Mouse (Mus musculus) spleen, embryonic (tissue): ENCODE data around the gene Traip.

ENCODE experiments used
- CTCF ChIA-PET: fragments of 350-600 bp; sonication (Branson Sonifier 250); formaldehyde crosslinking; loops from one replicate; lab custom pipeline; 2022; lab: Charles Lee

Traip gene

DNA sequence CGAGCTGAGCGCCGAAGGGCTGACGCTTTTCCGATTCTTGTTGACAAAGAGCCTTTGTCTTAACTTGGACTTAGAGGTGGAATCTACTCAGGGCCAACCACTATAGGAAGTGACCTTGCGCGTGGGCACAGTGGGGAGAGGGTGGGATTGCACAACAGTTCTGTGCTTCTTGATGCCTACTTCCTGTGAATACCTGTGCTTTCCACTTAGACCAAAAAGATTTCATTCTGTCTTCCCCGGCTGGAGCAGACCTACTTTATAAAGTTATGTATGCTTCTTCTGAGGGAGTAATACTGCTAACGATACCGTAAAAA is at the start of gene Traip:
Gene Traip (plus strand): TSS at position 215 of the 314 bp plus-strand sequence.
- CTCF ChIA-PET, result interaction anchor here (0.8 kb wide), 1 partner anchor 54 kb away, joined by 3 read pairs; no protein-coding TSS in a partner anchor

DNA sequence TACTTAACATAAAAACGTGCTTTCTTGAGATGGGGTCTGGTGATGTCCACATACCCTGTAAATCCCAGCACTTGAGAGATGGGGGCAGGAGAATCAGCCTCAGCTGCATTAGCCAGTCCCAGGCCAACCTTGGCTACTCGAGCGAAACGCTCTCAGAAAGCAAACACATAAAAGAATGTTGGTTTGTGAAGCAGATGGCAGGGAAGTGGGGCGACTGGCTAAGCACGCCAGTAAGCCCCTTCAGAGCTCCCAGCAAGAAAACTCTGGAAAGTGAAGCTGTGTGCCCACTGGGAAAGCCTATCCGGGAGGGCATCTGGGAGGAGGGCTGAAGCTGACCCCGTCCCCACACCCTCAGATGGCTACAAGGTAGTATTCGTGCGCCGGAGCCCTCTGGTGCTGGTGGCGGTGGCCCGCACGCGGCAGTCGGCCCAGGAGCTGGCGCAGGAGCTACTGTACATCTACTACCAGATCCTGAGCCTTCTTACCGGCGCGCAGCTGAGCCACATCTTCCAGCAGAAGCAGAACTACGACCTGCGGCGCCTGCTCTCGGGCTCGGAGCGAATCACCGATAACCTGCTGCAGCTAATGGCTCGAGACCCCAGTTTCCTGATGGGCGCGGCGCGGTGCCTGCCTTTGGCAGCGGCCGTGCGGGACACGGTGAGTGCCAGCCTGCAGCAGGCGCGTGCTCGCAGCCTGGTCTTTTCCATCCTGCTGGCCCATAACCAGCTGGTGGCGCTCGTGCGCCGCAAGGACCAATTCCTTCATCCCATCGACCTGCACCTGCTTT is 48.9 kb upstream of the Traip start:
- CTCF ChIA-PET, result no interaction called here

DNA sequence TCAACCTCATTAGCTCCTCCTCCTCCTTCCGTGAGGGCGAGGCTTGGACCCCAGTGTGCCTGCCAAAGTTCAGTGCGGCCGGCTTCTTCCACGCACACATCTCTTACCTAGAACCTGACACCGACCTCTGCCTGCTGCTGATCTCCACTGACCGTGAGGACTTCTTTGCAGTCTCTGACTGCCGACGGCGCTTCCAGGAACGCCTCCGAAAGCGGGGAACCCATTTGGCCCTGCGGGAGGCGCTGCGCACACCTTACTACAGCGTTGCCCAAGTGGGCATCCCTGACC is 48.4 kb upstream of the Traip start:
- CTCF ChIA-PET, result no interaction called here

DNA sequence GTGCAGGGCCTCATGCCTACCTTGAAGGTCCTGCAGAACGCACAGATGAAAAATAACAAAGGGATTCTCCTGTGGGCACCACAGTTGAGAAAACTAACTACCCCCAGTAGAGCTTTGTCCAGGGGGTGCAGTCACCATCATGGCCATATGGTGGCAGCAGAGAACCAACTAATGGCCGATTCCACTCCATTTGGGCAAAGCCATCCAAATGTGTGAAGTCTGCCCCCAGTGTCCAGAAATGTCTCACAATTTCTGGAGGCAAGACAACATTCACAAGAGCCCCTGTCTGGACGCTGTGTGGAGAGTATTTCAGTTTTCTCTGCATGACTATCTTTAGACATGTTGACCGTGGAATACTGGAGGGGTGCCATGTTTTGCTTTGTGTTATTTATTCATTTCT is 45.2 kb upstream of the Traip start:
- CTCF ChIA-PET, result interaction anchor here (0.5 to 0.9 kb wide), 2 partner anchors 44 to 745 kb away, joined by 3 read pairs; partner anchors contain the start of gene Arih2

DNA sequence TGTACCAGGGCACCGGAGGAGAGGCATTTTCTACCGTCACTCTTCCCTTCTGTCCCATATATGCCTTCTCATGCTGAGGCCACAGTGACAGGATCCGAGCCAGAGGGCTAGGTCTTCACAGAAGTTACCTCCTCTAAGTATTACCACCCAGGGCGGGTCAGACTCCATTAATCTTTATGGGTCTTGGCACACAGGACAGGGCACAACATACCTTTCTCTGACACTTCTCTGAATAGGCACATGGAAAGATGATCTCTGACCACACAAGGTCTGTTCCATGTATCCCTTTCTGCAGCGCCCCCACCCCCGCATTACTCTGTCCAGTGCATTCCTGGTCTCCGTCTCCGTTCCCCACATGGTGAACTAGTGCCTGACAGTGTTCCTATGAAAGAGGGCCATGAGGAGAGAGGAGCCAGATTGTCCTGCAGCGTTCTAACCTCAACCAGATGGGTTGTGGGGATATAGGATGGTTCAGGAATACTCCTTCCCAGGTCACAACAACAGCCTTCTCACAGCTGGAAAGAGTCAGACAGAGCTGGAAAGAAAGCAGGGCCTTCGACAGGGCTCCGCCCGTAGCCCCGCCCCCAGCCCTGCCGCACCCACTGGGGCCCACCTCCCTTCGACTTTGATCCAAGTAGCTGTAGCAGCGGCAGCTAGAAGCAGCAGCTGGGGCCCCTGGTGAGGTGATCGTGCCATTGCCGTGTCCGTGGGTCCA is 43.5 kb upstream of the Traip start, which contains the start of gene Mst1r:
Gene Mst1r (plus strand): TSS at position 622 of the 715 bp plus-strand sequence.
- CTCF ChIA-PET, result no interaction called here

DNA sequence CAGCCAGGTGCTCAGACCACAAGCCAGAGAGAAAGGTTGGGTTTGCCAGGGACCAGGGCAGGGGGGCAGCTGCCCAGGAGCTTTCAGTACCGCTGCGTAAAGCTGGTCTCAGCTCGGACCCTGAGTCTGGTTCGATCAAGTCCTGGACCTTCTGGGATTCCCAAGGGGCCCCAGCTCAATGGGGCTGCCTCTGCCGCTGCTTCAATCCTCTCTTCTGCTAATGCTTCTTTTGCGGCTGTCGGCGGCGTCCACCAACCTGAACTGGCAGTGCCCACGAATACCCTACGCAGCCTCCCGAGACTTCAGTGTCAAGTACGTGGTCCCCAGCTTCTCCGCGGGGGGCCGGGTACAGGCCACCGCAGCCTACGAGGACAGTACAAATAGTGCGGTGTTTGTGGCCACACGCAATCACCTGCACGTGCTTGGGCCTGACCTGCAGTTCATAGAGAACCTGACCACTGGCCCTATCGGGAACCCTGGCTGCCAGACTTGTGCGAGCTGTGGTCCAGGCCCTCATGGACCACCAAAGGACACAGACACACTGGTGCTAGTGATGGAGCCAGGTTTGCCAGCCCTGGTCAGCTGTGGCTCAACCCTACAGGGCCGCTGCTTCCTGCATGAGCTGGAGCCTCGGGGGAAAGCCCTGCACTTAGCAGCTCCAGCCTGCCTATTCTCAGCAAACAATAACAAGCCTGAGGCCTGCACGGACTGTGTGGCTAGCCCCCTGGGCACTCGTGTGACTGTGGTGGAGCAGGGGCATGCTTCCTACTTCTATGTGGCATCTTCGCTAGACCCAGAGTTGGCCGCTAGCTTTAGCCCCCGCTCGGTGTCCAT is 42.8 kb upstream of the Traip start:
- CTCF ChIA-PET, result no interaction called here

DNA sequence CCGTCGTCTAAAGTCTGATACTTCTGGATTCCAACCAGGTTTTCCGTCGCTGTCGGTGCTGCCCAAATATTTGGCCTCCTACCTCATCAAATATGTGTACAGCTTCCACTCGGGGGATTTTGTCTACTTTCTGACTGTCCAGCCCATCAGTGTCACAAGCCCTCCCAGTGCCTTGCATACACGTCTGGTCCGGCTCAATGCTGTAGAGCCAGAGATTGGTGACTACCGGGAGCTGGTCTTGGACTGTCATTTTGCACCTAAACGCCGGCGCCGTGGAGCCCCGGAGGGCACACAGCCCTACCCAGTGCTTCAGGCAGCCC is 42.2 kb upstream of the Traip start:
- CTCF ChIA-PET, result no interaction called here

DNA sequence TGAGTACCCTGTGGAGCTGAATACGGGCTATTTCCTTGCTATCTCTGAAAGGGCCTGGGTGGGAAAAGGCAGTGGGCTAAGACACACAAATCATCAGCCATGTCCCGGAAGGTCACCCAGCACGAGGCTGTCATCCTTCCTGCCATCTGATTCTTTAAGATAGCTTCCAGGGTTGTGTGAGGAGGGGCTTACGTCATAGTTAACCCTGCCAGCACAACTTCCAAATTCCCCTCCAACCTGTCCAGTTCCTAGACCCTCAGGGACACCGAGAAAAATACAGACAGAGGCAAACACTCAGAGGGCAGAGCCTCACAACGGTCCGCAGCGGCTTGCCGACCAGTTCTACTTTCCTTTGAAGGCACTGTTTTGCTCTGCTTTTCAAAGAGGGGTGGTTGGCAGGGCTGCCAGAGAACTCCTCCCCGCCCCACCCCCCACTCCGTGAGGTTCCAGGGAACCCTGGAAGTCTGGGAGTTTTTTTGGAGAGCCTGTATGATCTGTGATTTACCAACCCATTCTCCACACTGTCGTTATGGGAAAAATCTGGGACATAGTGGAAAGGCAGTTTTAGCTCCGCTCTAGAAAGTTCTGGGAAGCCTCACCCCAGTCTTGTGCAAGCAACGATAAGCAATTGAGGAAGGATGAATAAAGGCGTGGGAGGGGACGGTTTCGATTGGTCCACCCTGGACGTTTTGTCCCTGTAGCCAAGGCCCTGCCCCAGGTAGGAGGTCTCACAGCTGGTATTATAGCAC is 41.4 kb upstream of the Traip start:
- CTCF ChIA-PET, result no interaction called here

DNA sequence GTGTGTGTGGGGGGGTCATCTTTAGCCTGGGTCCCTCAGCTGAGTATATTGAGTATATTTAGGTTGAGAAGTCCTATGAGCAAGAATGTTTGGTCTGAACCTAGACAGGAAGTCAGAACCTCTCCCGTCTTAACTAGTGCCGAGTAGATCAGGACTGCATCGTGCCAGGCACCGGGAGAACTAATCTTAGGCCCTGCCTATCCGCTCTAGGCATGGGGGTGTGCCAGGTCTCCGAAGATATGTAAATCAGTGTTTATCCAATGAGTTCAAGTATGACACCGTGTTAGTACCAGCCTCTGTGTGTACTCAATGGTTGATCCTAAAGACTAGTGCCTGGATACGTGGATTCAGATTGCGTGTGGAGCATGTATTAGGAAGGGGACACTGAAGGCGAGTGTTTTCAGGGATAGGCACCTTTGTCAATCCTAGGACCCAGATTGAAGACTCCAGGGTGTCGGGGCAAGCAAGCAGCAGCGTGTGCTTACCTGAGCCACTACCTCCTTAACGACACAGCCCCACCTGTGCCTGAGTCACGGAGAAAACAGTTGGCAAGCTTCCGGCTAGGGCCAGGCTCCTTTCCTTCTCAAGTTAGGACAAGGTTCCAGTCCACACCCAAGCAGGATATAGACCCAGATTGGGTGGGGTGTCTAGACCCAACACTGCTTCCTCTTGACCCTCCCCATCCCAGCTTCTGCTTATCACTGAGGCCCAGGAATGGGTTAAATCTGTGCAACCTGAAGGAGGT is 39.7 kb upstream of the Traip start:
- CTCF ChIA-PET, result no interaction called here

DNA sequence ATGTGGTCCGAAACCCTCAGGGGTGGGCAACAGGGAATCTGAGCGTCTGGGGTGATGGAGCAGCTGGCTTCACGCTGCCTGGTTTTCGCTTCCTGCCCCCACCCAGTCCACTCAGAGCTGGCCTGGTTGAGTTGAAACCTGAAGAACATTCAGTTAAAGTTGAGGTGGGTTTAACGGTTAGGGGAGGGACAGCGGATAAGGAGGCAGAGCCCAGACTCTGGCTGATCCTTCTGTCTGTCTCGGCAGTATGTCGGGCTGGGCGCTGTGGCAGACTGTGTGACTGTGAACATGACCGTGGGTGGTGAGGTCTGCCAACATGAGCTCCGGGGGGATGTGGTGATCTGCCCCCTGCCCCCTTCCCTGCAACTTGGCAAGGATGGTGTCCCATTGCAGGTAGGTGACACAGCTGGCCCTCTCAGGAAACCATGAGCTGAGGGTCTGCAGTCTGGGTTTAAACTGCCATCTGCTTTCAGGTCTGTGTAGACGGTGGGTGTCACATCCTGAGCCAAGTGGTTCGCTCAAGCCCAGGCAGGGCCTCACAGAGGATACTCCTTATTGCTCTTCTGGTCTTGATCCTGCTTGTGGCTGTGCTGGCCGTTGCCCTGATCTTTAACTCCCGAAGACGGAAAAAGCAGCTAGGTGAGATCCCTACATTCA is 35.0 kb upstream of the Traip start:
- CTCF ChIA-PET, result no interaction called here

DNA sequence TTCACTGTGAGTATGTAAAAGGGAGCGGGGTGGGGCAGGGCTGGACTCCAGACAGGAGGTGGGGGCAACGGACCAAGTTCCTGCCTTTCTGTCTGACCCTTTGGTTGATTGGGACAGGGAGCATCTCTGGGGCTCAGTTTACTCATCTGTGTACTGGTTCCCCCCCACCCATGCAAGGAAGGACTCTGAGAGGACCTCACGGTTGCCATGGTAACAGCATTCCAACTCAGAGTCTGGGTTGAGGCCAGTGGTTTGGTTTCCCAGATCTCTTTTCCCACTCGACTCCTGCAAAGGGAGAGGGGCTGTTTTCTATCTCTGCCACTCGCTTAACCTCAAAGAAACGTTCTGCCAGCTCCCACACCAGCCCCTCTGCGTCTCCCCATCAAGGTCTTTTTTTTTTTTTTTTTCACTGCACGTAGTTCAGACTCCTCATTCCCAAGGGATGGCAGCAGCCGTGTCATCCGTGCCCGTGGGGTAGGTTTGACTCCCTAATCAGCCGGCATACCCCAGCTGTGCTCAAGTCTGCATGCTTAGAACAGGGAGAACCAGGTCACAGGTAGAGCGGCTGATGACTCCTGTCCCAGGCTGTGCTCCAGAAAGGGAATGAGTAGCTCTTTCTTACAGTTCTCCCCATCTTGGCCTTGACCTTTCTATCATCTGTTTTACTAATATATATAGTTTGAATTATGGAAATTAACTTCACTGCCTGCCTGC is 31.9 kb upstream of the Traip start:
- CTCF ChIA-PET, result no interaction called here

DNA sequence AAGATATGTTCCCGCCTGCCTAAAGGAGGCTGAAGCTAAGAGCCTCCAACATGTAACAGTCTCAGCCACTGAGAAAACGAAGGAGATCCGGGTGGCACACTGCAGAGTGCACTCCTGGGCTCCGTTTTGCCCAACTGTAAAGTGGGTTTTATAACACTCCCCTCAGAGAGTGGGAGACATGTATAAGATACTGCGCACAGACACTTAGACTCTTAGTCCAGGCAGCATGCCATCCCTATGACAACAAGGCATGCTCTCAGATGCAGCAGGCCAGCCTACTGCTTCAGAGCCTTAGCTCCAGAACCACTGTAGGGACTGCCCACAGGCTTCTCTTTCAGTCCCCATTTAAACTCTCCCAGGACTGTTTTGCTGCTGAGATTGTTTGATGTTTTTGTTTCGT is 31.1 kb upstream of the Traip start:
- CTCF ChIA-PET, result no interaction called here

DNA sequence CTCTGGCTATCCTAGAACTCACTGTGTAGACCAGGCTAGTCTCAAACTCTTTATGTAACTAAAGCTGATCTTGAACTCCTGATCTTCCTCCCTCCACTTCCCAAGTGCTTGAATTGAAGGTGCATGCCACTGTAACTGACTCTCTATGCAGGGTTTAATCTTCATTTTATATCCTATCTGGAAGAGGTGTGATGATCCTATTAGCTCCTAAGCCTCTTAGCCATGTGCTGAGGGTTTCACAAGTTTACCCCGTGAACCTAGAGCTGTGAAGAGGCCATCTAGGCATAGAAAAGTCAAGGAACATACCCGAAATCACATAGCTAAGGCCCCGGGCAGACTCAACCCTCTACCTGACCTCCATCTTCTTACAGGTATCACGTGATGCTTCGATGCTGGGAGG is 30.5 kb upstream of the Traip start:
- CTCF ChIA-PET, result interaction anchor here (0.7 kb wide), 1 partner anchor 332 kb away, joined by 3 read pairs; no protein-coding TSS in a partner anchor

DNA sequence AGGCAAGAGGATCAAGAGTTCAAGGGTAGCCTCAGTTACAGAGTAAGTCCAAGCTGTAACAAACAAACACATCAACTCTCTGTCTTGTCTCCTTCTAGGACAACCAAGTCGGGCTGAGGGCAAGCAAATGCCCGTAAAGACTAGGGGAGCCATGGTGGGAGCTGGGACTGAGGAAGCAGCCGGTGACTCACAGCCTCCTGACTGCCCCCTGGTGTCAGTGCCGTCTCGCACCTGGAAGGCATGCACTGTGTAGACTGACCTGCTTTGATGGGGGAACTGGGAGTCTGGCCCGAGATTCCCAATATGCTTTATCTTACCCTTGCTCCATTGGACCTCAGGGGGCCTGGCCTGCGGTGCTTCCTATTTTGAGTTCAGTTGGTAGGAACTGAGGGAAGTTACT is 26.9 kb upstream of the Traip start:
- CTCF ChIA-PET, result no interaction called here

DNA sequence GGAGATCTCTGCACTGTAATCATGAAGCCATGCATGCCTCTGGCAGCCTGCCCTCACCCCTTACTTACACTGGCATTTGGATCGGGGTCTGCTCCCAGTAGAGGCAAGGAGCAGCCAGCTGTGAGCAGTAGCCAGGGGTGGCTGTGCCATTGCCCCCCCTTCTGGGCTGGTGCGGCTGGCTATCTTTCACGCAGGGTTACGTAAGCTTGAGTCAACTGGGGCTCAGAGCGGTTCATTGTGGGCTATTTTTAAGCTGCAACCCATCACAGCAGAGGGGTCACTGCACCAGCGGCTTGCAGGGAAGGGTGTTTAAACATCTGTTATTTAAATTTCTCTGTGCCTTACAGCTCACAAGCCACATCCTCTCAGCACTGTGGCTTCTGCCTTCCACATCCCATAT is 26.0 kb upstream of the Traip start:
- CTCF ChIA-PET, result interaction anchor here (0.5 kb wide), 1 partner anchor 12 kb away, joined by 3 read pairs; no protein-coding TSS in a partner anchor

DNA sequence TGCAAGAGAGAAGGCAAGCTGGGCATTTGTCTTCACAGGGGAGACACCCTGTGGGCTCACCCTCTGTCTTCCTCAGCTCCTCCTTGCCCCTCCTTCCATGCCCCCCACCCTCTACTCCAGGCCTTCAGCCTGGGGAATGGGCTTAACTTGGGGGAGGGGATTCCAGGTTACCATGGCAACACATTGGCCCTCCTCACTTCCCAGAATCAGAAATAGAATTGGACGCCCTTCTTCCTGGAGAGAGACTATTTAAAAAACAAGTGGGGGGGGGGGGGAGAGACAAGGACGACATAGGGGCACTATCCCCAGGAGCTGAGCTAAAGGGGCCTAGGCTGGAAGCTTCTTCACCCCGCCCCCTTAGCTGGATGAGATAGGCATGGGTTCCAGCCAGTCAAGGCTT is 24.7 kb upstream of the Traip start:
- CTCF ChIA-PET, result no interaction called here

DNA sequence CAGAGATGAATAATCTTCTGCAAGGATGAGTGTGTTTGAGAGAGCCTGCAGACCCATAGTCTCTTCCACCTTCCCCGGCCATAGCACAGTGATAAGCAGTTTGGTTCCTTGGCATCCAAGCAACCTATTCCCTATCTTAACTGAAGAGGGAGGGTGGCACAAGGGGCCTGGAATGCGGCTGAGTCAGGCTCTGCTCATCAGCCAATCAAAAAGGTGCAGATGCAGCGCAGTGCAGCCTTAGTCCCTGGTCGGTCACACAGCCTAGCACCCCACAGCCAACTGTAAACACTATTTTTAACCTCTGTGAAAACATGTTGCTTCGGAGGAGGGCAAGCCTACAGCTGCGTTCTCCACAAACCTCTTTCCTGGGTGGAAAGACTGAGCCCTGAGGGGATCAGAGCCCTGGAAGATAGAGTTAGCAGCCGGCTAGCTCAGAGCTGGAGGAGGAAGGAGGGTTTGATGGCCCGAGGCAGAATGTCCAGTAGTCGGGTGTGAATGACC is 23.0 kb upstream of the Traip start:
- CTCF ChIA-PET, result interaction anchor here (0.7 kb wide), 1 partner anchor 320 kb away, joined by 4 read pairs; no protein-coding TSS in a partner anchor

DNA sequence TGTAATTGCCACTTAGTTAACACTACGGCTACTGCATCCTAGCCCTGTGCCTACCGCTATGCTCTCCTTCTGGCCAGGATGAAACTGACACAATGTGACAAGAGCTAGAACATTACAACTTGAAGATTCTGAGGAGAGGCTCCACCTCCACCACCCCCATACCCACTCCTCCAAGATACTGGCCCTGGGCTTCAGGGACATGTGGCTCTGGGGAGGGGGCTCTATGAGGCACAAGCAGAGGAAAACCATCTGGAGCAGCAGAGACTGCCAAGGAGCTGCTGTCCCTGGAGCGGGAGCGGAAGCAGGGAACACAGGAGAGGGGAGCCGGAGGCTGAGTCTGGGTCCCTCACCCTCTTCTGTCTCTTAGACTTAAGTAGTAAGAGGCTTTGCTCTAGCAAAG is 22.2 kb upstream of the Traip start:
- CTCF ChIA-PET, result no interaction called here

DNA sequence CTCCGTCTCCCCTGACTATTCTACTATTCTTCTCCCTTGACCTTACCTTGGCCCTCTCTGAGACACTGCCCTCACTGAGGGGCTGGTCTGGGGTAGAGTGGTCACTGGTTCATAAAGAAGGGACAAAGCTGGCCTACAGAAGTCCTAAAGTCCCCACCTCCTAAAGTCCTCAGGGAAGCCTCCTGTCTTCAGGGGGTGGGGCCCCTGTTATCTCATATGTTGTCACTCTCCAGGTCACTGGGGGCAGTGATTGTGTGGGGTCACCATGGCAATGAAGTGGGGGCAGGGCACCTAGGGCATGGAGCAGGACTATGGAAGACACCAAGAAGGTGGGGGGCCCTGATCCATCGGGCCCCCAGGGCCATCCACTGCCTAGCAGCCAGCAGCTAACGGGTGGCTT is 21.8 kb upstream of the Traip start, which contains the start of gene Actl11:
Gene Actl11 (plus strand): TSS at position 301 of the 400 bp plus-strand sequence.
- CTCF ChIA-PET, result no interaction called here
